Mouse (Mus musculus) layer of hippocampus, adult 9-11 months (tissue): ENCODE measurements around the gene Cldn16.
A peak's percentile ranks its signal among the peaks of the same experiment; 100 is the strongest.
"Not testable (repeated sequence)": the region's sequence is repeated elsewhere in the genome, so short reads cannot be mapped to it uniquely, and the experiment has no call there.

Experiments used
- DNase-seq: peaks from one replicate; pipeline ENCODE4 v3.0.0; 2022

Gene Cldn16

DNA sequence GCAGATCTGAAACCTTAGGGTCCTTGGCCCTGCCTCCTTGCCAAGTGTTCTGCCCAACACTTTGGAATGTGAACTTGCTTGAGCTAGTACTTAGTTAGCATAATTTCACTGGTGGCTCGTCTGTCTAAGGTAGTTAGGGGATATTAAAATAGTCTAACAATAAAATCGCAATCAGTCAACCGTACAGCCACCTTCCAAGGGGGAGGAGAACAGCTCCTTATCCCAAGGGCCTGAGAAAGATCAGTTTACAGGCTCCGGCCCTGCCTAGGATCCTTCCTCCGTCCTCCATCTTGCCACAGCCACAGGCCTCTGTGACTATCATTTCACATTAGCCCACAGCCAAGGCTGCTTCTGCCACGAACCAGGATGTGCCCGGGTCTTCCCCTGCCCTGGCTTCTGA, at the start of gene Cldn16:
Gene Cldn16 (plus strand): TSS at position 301 of the 400 bp plus-strand sequence.
- DNase-seq = no peak

DNA sequence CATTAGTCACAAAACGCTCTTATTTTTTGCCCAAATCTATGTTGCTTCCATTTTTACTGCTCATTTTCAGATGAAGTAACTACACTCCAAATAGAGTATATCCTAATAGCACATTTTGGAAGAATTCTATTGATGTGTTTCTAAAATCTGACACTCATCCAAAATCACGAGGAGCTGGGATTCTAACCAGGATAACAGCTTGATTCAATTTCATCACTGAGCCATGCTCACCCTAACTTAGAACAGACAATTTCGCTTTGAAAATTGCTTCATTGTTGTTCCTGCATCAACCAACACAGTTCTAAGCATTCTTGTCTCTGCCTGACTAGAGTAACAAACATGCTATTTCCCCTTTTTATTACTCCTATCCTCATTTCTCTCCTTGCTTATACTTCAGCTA, 44.3 kb upstream of the Cldn16 start:
- peak; percentile 46 for DNase-seq

DNA sequence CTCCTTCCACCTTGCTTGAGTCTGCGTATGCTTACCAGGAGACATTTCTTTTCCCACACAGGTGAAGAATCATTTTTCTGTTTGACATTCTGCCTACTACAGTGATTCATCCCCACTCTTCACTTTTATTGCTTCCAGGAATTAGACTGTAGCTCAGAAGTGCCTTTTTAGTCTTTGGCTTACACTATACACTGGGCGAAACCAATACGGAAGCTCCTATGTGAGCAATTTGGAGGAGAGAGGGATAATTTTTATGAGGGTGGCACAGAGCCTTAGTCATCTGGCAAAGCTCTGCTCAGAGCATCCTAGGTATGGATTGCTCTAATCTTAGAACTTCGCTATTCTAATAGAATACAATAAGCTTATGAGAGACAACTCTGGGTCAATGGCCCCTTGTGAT, 40.9 kb upstream of the Cldn16 start:
- no peak for DNase-seq

GRCm38 (mm10) chr16:26430246-26430645, 32.7 kb upstream of the Cldn16 start:
- no peak for DNase-seq

DNA sequence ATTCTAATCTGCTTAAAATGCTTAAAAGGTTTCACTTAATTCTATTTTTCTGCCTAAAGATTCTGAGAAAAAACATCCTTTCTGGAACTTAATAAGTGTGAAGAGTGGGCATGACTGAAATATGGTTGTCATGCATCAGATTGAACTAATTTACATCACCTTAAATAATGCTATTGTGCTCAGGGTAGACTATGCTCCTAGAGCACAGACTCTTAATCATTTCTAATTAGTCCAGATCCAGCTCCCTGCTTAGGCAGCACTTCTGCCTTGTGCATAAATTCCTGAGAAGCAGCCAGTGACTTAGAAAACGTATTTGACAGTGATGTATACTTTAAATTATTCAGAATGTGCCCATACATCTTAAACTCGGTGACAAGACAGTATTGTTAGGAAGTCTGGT, 29.4 kb upstream of the Cldn16 start:
- DNase-seq = no peak

DNA sequence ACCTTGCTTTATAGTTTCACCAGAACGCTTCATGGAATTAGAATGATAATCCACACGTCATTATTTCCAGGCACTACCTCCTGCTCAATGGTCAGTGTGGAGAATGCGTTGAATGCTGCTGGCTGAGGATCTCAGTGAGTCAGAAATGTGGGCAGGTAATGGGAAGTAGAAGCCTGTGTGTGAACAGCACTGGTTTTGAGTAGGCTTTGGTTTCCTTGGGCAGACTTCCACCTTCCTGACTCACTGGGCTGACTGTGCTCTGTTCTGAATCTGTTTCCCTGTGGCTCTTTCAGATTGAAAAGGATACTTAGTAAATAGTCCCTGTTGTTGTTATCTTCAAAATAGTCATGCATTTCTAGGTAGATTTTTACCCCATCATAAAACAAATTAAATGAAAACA, 22.9 kb upstream of the Cldn16 start:
- peak; percentile 53 for DNase-seq

DNA sequence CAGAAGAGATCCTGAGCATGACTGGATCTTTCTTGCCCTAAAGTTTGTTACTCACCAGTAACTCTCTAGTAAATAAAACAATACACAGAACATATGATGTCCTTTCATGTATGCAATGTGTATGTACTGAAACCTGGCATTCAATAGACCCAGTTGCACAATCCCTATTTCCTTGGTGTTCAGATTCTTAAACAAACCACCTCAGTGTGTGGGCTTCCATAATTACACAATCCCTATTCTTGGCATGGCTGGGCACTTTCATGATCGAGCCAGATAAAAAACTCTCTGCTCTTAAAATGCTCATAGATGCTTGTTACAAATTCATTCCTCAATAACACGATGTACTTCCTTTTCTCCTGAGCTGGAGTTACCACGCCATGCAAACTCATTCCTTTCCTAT, 21.8 kb upstream of the Cldn16 start:
- no peak for DNase-seq

DNA sequence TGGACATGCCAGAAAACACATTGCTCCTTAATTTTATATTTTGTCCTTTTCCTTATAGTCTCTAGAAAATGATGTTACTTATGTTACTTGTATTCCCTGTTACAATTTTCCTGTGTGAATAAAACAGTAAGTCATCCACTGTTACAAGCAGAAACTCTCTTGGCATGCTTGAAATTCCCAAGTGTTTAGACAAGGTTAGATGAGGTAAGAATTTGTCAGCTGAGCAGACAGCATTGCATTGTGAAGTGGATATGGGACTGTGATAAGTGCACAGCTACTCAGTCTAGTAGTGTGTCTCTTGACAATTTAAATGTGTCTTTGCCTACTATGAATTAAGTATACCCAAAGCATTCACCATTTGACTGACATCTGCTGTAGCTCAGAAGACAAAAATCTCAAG, 18.1 kb upstream of the Cldn16 start:
- DNase-seq = no peak

GRCm38 (mm10) chr16:26447594-26447993, 15.3 kb upstream of the Cldn16 start:
- peak; percentile 66 for DNase-seq

- DNase-seq = no peak
Measured at GRCm38 (mm10) chr16:26454163-26454562, 8.8 kb upstream of the Cldn16 start.

DNA sequence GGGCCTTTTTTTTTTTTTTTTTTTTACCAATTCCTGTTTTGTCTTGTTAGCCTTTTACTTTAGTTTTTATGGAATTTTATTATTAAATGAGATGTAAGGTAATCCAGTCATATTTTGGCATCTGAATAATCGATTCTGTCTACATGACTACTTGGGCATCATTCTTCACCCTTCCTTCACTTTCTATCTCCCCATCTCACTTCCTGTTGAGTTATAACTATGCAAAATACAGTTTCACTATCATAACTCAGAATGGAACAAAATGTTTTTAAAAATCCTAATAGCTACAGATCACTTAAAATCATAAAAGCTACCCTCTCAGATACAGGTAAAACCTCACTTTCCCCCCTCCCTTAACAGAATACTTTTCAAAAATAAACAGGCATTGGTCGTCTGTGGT, 6.8 kb upstream of the Cldn16 start:
- DNase-seq = no peak

DNA sequence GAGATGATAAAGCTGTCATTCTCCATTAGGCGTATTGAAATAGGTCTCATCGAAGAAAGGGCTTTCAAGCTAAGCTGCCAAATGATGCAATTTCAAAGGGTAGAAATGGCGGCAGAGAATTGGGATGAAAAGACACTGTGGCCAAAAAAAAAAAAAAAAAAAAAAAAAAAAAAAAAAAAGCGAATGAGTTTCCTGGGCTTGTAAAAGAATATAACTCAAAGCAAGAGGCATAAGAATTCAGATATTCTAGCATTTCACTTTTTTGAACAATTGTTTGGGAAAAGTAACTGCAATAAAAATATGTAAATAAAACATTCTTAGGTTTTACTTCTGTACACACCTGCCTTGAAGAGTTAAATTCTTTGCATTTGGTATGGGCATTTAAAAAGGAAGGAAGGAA, 3.6 kb downstream of the Cldn16 start:
- DNase-seq = no peak

DNA sequence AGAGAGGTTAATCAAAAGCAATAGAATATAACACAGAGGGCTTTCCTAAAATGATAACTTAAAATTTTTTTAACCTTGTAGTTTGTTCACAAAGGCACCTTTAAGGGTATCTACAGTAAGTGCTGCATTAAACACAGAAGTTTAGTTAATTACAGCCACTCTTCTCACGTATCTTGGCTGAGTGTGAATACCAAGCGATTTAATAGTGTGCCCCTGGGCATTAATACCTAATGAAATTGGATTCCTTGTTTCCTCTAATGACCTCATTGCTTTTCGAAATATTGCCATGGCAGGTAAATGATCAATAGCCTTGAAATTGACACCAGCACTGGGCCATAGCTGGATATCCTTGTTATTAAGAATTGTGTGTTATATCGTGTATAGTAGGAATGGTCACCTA, 8.3 kb downstream of the Cldn16 start:
- DNase-seq = no peak

- no peak for DNase-seq
Measured at GRCm38 (mm10) chr16:26495721-26496120, 32.8 kb downstream of the Cldn16 start.

- not testable (repeated sequence) for DNase-seq
Measured at GRCm38 (mm10) chr16:26499705-26500104, 36.8 kb downstream of the Cldn16 start.

DNA sequence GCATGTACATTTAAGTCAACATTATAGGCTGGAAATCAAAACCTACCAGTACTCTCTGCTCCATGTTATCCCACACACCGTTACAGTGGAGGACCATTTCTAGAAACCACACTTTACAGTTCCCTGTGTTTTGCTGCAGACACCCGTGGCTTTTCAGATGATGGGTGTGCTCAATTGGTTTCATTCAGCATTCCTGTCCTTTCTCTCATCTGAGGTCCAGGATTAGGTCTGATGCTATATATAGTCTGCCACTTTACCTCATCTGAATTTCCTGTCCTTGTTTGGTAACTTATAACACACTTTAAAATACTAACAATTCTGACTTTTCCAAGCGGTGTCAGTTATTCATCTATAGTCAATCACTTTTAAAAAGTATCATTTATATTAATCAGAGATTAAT, 37.8 kb downstream of the Cldn16 start:
- DNase-seq = no peak

DNA sequence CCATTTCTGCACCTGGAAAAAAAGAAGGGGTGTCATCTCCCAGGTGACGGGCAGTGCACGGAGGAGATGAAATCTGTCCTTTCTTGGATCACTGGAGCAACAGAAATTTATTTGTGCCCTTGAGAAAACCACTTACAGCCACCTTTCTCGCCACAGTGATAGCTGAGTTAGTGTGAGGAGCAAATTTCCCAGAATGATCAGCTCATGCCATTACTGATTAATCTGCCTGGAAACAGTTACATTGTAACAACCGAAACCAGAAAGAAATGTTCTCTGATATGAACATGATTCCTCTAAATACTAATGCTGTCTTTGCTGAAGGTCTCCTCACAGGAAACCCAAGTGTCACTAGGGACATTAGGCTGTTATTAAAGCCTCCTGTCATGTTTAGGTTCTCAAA, 42.0 kb downstream of the Cldn16 start:
- no peak for DNase-seq

GRCm38 (mm10) chr16:26519596-26519995, 56.7 kb downstream of the Cldn16 start:
- peak; percentile 18 for DNase-seq

DNA sequence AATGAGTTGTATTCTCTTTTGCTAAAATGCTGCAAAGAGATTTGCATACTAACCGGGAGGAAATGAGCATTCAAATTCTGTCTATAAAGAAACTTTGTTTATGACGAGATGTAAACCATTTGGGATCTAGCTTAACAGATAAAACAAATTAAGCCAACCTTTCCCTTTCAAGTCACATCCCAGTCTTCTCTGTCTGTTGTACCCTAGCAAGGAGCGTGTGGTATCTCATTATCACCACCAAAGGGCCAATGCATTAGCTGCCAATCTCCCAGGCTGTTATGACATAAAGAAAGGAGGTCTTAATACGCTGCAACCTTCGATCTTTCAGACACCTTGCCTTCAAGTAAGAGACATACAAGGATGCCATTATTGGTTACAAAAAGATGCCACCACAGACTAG, 62.9 kb downstream of the Cldn16 start:
- no peak for DNase-seq

- no peak for DNase-seq
Measured at GRCm38 (mm10) chr16:26526669-26527068, 63.7 kb downstream of the Cldn16 start, which contains the start of gene Tmem207. TSS of gene Tmem207 (minus strand) at chr16:26526769.

DNA sequence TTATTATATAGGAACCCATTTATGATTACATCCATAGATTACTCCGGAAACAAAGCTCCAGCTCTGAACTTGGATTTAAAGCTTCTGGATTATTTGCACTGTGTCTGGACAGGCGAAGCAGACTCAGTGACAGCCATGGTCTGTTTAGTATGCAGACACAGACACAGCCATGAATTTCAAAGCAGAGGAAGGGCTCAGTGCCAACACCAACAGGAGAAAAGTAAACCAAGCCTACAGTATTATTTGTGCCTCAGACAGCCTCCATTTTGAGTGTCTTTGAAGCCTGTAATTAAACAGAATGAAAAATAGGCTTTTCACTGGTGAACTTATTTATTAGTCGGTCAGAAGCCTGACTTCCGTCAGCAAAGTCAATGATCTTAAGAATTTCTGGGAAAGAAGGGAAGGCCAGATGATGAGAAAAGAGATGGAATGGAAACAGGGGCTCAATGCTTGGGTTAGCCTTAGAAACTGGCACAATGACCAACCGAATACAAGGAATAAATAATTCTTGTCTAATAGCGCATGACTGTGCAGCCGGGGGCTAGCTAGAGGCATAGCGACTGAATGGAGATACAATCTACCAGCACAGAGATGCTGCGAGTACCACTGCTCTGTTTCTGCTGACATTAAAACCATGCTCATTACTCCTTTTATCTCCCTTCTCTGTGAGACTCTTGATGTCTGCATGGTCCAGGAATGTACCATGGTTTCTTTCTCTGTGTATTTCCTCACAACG, 65.2 kb downstream of the Cldn16 start:
- peak; percentile 14 for DNase-seq

DNA sequence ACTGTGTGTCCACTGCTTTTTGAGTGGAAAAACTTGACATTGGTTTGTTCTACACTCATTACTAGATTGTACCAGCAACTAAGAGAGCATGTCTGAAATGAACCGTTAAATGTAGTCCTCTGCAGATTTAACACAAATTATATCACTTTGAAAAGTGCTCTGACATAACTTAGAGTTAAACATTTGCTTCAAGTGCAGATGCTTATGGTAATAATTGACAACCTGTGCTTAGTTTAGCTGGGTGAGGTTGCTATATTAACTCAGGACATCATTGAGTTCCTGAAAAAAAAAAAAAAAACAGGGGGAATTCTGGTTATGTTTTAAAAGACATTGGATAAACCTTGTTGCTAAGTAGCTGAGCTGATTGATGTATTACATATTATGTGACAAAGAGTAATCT, 67.5 kb downstream of the Cldn16 start:
- DNase-seq = no peak

- DNase-seq = no peak
Measured at GRCm38 (mm10) chr16:26532287-26532686, 69.4 kb downstream of the Cldn16 start.
